Mouse (Mus musculus) olfactory bulb, adult 2 months (tissue): Measurements from ENCODE around the gene Slc30a2.

Source experiments
- CTCF ChIP-seq: fragments of 200-500 bp; IDR thresholded peaks from 2 replicates; pipeline ENCODE4 v1.5.1; 2012; ENCODE audit warnings: low read depth, mild to moderate bottlenecking, low read length, moderate library complexity; ENCODE audit not compliant: insufficient read depth
- POLR2A ChIP-seq: fragments of 200-500 bp; IDR thresholded peaks from 2 replicates; pipeline ENCODE4 v1.6.1; 2012; ENCODE audit warnings: mild to moderate bottlenecking, low read depth, low read length, moderate library complexity; ENCODE audit not compliant: insufficient read depth

DNA sequence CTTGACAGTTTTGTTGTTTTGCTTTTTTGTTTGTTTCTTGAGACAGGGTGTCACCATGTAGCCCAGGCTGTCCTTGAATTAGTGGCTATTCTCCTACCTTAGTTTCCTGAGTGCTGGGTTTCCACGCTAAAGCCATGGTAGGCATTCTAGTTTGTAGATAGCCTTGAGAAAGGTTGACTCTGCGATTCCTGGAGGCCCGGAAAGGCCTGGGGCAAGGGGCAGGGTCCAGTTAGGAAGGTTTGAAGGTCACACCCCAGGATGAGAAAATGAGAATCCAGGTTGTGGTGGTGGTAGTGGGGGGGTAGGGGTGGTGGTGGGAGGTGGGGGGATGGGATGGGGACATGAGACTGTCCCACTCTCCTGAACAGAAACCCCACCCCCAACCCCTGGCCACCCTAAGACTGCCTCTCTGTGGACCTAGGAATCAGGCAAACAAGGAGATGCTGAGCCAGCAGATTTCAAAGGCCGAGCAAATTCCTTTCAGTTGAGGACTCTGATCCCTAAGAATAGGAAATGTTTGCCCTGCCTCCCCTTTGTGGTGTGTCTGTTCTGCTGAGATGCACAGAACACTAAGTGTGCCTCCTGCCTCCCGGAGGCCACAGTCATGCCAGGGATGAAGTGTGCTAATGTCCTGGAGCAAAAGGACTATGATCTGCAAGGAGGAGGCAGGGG lies 16.0 kb upstream of the Slc30a2 start:
- no peak for TF ChIP-seq CTCF
- no peak for TF ChIP-seq POLR2A
